Mouse (Mus musculus) kidney, adult 2 months (tissue): ENCODE results near the gene Tbx18.

Experiments used
- CTCF ChIP-seq: fragments of 200-500 bp; conservative IDR thresholded peaks from 2 replicates; pipeline ENCODE4 v1.5.1; 2011; ENCODE audit warnings: low read depth, mild to moderate bottlenecking, control low read depth, low read length, moderate library complexity, mixed read lengths; ENCODE audit not compliant: insufficient read depth, insufficient read length
- POLR2A ChIP-seq: fragments of 200-500 bp; IDR thresholded peaks from one replicate; pipeline ENCODE4 v1.6.1; 2011; ENCODE audit warnings: low read depth, low read length, control low read depth

DNA sequence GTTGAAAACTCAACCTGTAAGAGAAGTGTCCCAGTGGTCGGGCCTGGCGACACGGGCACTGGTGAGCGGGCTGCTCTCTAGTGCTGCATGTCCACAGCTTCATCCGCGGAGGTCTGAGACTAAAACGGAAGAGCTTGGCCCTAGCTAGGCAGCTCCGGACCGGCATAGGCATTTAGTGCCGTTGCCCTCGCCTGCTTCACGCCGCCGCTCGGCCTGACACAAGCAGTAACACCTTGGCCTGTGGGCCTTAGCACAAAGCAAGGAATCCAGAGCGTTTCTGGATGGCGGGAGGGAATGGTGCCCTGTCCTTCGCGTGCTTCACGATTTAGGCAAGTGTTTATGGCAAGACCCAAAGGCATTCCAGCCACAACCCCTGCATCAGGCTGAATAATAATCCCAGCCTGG is 9.2 kb upstream of the Tbx18 start:
- TF ChIP-seq POLR2A (no peak), CTCF (no peak)
